Mouse (Mus musculus) liver, adult 2 months (tissue): ENCODE measurements around the gene Phf21a. TPM values are rescaled to one million over a fixed set of nuclear protein-coding genes. Genes with fewer than 3 reads are reported as not detected.

ENCODE experiments used
- DNase-seq: peaks from one replicate; pipeline ENCODE4 v3.0.0-alpha.2; 2011; ENCODE audit warnings: low read depth, low spot score; ENCODE audit errors: extremely low read depth
- H3K27ac ChIP-seq: fragments of 200-500 bp; replicated peaks from 2 replicates; pipeline ENCODE4 v1.5.1; 2012; ENCODE audit warnings: low read depth, mild to moderate bottlenecking, control low read depth, inconsistent platforms, low read length; ENCODE audit not compliant: insufficient read depth
- H3K27me3 ChIP-seq: fragments of 200-500 bp; 2 replicates; pipeline ENCODE4 v1.6.1; 2012; ENCODE audit warnings: mild to moderate bottlenecking, moderate library complexity, low read length, inconsistent platforms; ENCODE audit not compliant: control insufficient read depth, insufficient read depth
- H3K36me3 ChIP-seq: fragments of 200-500 bp; 2 replicates; pipeline ENCODE4 v1.6.1; 2012; ENCODE audit warnings: low read length, inconsistent platforms; ENCODE audit not compliant: control insufficient read depth, insufficient read depth
- H3K4me1 ChIP-seq: fragments of 200-500 bp; 2 replicates; pipeline ENCODE4 v1.6.1; 2011; ENCODE audit warnings: low read length; ENCODE audit not compliant: control insufficient read depth, insufficient read depth
- H3K4me3 ChIP-seq: fragments of 200-500 bp; 2 replicates; pipeline ENCODE4 v1.5.1; 2011; ENCODE audit warnings: low read depth, mild to moderate bottlenecking, control low read depth, low read length, moderate library complexity; ENCODE audit not compliant: insufficient read depth
- H3K79me2 ChIP-seq: fragments of 200-500 bp; 2 replicates; pipeline ENCODE4 v1.6.1; 2012; ENCODE audit warnings: inconsistent platforms, mild to moderate bottlenecking, low read length, moderate library complexity; ENCODE audit not compliant: control insufficient read depth, insufficient read depth
- H3K9ac ChIP-seq: fragments of 200-500 bp; 2 replicates; pipeline ENCODE4 v1.6.1; 2012; ENCODE audit warnings: low read depth, mild to moderate bottlenecking, control low read depth, inconsistent platforms, low read length
- CTCF ChIP-seq: fragments of 200-500 bp; IDR thresholded peaks from 2 replicates; pipeline ENCODE4 v1.5.1; 2011; ENCODE audit warnings: low read depth, low read length, control low read depth
- POLR2A ChIP-seq: fragments of 200-500 bp; IDR thresholded peaks from 2 replicates; pipeline ENCODE4 v1.6.1; 2011; ENCODE audit warnings: low read length, control low read depth; ENCODE audit not compliant: insufficient read depth; ENCODE audit errors: extremely low read depth
- WGBS: fragments of 180-500 bp; shearing (Covaris S2); methylation state at CpG from one replicate; pipeline ENCODE4 v1.1.7; 2018; 5-methylcytosine and 5-hydroxymethylcytosine counted together
- polyA plus RNA-seq: library from polyadenylated mRNA; depleted of rRNA; stranded (reverse); fragments of >200 nt; gene quantifications from 2 replicates; pipeline ENCODE4 v1.2.3, GENCODE M21; 2012
- total RNA-seq: library from RNA; depleted of rRNA; stranded (reverse); fragments of >200 nt; gene quantifications from 2 replicates; pipeline ENCODE4 v1.2.3, GENCODE M21; 2014

Phf21a gene
- total and polyA plus RNA-seq, 2 experiments = 11.4 to 14.5 TPM

DNA sequence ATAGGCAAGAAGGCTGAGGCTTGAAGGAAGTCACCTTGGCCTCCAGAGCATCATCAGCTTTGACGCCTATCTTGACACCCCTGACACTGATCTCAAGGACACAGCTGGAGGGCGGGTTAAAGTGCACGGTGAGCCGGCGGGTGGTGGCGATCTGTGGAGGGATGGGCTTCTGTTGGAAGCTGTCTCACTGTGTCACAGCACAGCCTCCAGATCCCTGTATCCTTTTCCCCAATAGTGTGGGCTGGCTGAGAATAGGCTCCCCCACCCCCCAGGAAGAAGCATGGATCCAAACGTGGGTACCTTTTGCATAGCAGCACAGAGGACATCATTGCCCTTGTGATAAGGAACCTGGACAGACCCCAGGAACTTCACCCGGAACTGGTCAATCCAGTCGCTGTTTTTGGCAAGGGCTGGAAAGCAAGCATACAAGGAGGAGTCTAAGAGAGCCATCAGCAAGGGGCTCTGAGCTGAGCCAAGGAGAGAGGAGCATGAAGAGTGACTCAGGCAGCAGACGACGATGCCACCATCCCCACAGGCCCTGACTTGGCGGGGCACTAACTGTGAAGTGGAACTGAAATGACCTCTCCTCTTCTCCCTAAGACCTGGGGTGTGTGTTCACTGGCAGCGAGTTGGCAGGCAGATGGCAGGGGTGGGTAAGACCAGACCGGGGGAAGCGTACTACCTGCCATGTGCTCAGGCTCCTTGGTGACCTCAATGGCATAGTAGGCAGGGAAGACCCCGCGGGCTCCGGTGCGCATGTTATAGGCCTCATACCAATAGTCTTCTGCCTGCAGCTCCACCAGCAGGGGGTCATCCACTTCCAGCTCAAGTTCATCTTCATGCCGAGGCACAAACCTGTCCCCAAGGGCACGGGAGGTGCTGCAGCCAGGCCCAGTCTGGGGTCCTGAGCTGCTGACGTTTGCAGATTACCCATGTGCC lies 292.5 kb downstream of the Phf21a start:
- whole genome bisulfite sequencing = 55% methylated on average over 22 of the region's 22 CpGs
- Histone ChIP-seq H3K36me3 (peaks cover 4% of the 10 kb centered on the region; the same call in 1 of the 2 replicates), H3K4me1 (no peaks in the 10 kb centered on the region), H3K9ac (no peak overlapping the region), H3K79me2 (no peaks in the 10 kb centered on the region), H3K27me3 (peaks cover 6% of the 10 kb centered on the region), H3K4me3 (no peak overlapping the region), H3K27ac (no peak overlapping the region)
- peak; percentile 35 for DNase-seq
- no peak for TF ChIP-seq CTCF
- no peak for TF ChIP-seq POLR2A

DNA sequence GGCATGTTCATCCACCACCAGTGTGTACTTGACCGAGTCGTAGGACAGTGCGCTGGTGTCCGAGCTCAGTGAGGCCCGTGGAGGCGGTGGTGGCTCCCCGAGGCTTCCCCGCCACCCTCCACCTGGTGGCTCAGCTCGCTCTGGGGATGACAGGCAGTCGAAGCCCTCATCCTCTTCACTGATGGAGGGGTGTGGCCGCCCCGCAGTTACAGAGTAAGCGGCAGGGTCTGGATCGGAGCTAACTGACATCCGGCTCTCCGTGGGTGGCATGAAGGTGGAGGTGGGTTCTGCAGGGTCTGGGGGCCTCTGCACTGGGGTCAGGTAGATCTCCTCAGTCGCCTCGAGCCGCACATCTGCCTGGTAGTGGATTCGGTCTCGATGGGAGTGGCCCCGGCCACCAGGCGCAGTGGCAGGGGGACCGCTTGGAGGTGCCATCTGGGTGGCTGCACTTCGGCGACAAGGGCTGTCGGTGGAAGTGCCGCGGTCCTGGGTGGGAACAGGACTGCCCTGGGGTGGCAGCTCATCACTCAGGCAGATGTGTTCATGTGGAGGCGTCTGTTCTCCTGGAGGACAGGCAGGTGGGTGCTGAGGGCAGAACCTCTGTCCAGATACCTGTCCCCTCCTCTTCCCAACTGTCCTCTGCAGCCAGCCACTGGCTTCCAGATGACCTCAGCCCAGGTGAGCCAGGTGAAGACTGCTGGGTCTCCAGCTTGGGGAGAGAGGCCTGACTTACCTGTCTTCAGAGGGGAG lies 294.1 kb downstream of the Phf21a start:
- H3K4me3 ChIP-seq = no peak overlapping the region
- 90% methylated on average over 30 of the region's 30 CpGs for WGBS
- no peaks in the 10 kb centered on the region for H3K79me2 ChIP-seq
- H3K9ac ChIP-seq = no peak overlapping the region
- peaks cover 6% of the 10 kb centered on the region for H3K27me3 ChIP-seq
- H3K36me3 ChIP-seq = no peaks in the 10 kb centered on the region
- no peaks in the 10 kb centered on the region for H3K4me1 ChIP-seq
- TF ChIP-seq CTCF = no peak
- TF ChIP-seq POLR2A = no peak
- no peak overlapping the region for H3K27ac ChIP-seq
- no peak for DNase-seq

DNA sequence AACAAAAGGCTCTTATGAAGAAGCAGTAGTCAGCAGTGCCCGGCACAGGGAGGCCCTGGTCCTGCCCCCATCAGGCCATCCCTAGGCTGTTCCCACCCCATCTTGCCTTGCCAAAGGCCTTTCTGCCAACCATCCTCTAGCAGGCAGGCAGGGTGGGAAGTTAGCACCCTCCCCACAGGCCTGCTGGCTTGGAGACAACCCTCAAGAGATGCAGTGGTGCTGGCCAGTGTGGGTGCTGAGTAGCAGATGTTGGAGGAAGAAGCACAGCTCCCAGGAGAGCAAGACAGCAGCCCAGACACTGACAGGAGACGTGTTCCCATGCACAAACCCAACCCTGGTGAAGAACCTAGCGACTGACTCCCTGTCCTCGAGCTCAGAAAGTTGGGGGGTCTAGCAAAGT lies 294.7 kb downstream of the Phf21a start:
- no peak overlapping the region for H3K9ac ChIP-seq
- WGBS = 84% methylated on average over 4 of the region's 4 CpGs
- H3K36me3 ChIP-seq = no peaks in the 10 kb centered on the region
- no peaks in the 10 kb centered on the region for H3K4me1 ChIP-seq
- H3K79me2 ChIP-seq = no peaks in the 10 kb centered on the region
- H3K4me3 ChIP-seq = no peak overlapping the region
- peaks cover 11% of the 10 kb centered on the region for H3K27me3 ChIP-seq
- H3K27ac ChIP-seq = no peak overlapping the region
- TF ChIP-seq CTCF (no peak), POLR2A (no peak)
- no peak for DNase-seq

DNA sequence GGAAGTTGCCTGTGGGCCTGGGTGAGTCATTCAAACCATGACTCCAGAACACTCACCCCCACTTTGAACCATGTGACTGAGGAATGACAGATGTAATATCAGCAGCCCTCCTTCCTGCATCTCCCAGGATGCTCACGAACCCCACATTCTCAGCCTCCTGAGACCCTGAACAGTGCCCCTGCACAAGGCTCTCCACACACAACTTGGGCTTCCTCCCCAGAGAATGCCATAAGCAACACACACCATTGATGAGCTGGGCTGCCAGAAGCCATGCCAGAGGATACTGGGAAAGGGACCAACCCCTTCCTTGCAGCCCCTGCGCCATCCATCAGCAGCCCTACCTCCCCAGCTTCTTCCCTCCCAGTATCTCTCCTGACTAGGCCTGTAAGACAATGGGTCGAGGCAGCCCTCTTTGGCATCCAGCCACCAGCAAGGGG lies 295.2 kb downstream of the Phf21a start:
- Histone ChIP-seq H3K4me3 (no peak overlapping the region), H3K27ac (no peak overlapping the region), H3K36me3 (no peaks in the 10 kb centered on the region), H3K27me3 (peaks cover 11% of the 10 kb centered on the region), H3K4me1 (no peaks in the 10 kb centered on the region), H3K9ac (no peak overlapping the region), H3K79me2 (no peaks in the 10 kb centered on the region)
- TF ChIP-seq POLR2A (no peak), CTCF (no peak)
- WGBS = 83% methylated on average over 3 of the region's 3 CpGs
- no peak for DNase-seq

DNA sequence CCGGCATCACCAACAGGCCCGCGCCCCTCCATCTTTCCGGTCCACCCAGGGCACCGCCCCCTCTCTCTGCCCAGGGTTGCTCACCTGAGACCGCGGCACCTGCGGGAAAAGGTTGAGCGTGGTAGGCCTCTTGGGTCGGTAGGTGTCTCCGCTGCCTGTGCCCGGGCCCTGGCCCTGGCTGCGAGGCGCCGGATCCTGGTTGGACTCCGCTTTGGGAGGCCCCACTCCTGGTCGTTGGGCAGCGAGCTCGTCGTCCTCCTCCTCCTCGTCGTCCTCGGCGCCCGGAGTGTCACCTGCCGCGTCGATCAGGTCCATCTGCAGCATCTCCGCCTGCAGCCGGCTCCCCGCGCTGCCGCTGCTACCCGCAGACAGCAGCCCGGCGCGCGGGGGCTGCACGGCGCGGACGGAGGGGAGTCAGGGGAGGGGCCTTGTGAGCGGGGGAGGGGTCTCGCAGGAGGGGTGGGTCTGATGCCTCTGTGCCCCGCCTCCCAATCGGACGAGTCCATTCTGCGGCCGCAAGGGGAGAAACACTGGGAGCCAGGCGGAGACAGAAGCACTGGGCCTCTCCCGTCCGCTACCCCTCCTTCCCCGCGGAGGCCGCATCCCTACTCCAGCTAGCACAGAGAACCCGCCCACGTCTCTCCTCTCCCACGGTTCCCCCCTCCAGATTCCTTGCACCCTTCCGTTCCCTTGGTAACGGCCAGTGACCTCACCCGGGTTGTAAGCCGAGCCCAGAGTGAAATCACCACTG lies 296.1 kb downstream of the Phf21a start:
- Histone ChIP-seq H3K79me2 (no peaks in the 10 kb centered on the region), H3K4me3 (peak overlapping the region; percentile 58), H3K9ac (peak overlapping the region; percentile 44), H3K4me1 (no peaks in the 10 kb centered on the region), H3K36me3 (no peaks in the 10 kb centered on the region), H3K27ac (no peak overlapping the region), H3K27me3 (peaks cover 16% of the 10 kb centered on the region)
- WGBS = 6% methylated on average over 62 of the region's 62 CpGs
- no peak for DNase-seq
- TF ChIP-seq CTCF = no peak
- no peak for TF ChIP-seq POLR2A
